Mouse (Mus musculus) heart, embryonic 11.5 days (tissue): ENCODE measurements around the gene Prpf4. TPM values are rescaled to one million over a fixed set of nuclear protein-coding genes. Genes with fewer than 3 reads are reported as not detected.
A peak's percentile ranks its signal among the peaks of the same experiment; 100 is the strongest.

ENCODE experiments used
- ATAC-seq: fragments of 200-750 bp; cut with Nextera tagmentation; replicated peaks from 2 replicates; pipeline ENCODE4 v1.8.0; 2017; ENCODE audit warnings: moderate library complexity; ENCODE audit not compliant: insufficient number of reproducible peaks, low FRiP score, low TSS enrichment
- H3K27ac ChIP-seq: fragments of 300-500 bp; sonication (generic); 2 replicates; pipeline ENCODE4 v1.5.1; 2014; ENCODE audit warnings: mild to moderate bottlenecking, low read depth, low read length
- H3K27me3 ChIP-seq: fragments of 300-500 bp; sonication (generic); 2 replicates; pipeline ENCODE4 v1.6.1; 2014; ENCODE audit warnings: mild to moderate bottlenecking, low read length, mixed read lengths; ENCODE audit not compliant: control insufficient read depth, insufficient read depth
- H3K36me3 ChIP-seq: fragments of 300-500 bp; sonication (generic); 2 replicates; pipeline ENCODE4 v1.6.1; 2014; ENCODE audit warnings: mild to moderate bottlenecking, low read length, moderate library complexity, mixed read lengths; ENCODE audit not compliant: control insufficient read depth, insufficient read depth
- H3K4me1 ChIP-seq: fragments of 300-500 bp; sonication (generic); 2 replicates; pipeline ENCODE4 v1.6.1; 2014; ENCODE audit warnings: low read length; ENCODE audit not compliant: control insufficient read depth, insufficient read depth
- H3K4me2 ChIP-seq: fragments of 300-500 bp; sonication (generic); 2 replicates; pipeline ENCODE4 v1.6.1; 2014; ENCODE audit warnings: mild to moderate bottlenecking, moderate library complexity
- H3K4me3 ChIP-seq: fragments of 300-500 bp; sonication (generic); 2 replicates; pipeline ENCODE4 v1.5.1; 2014; ENCODE audit warnings: low read depth, low read length
- H3K9ac ChIP-seq: fragments of 300-500 bp; sonication (generic); 2 replicates; pipeline ENCODE4 v1.6.1; 2014; ENCODE audit warnings: mild to moderate bottlenecking, low read depth, low read length, moderate library complexity
- H3K9me3 ChIP-seq: fragments of 300-500 bp; sonication (generic); replicated peaks from 2 replicates; pipeline ENCODE4 v1.6.1; 2016; ENCODE audit warnings: low read length; ENCODE audit not compliant: control insufficient read depth
- WGBS: fragments of 180-500 bp; shearing (Covaris S2); extraction: QIAGEN DNeasy Blood & Tissue Kit; methylation state at CpG from one replicate; pipeline ENCODE4 v1.1.7; 2014; ENCODE audit not compliant: insufficient replicate concordance; 5-methylcytosine and 5-hydroxymethylcytosine counted together
- polyA plus RNA-seq: library from polyadenylated mRNA; unstranded; fragments of >200 nt; fragmentation: Nextera tagmentation; extraction: Ambion mirVana; gene quantifications from 2 replicates; pipeline ENCODE4 v1.2.1, GENCODE M21; 2014

The Prpf4 gene
- polyA plus RNA-seq, 1 experiment from 2014 or later = 17.0 TPM

GRCm38 (mm10) chr4:62366291-62366690, 42.3 kb upstream of the Prpf4 start:
- peaks cover 13% of the 10 kb centered on the region for H3K4me1 ChIP-seq
- no peaks in the 10 kb centered on the region for H3K9me3 ChIP-seq
- 80% methylated on average over 4 of the region's 4 CpGs for WGBS
- H3K4me2 ChIP-seq = no peak overlapping the region
- no peak overlapping the region for H3K4me3 ChIP-seq
- no peak overlapping the region for H3K9ac ChIP-seq
- no peak overlapping the region for H3K27ac ChIP-seq
- no peak for ATAC-seq
- H3K36me3 ChIP-seq = no peaks in the 10 kb centered on the region; the same call in 1 of the 2 replicates
- H3K27me3 ChIP-seq = no peaks in the 10 kb centered on the region

GRCm38 (mm10) chr4:62367586-62367985, 41.0 kb upstream of the Prpf4 start:
- Histone ChIP-seq H3K4me1 (peaks cover 21% of the 10 kb centered on the region), H3K27me3 (no peaks in the 10 kb centered on the region), H3K9me3 (no peaks in the 10 kb centered on the region), H3K36me3 (no peaks in the 10 kb centered on the region; the same call in 1 of the 2 replicates), H3K27ac (no peak overlapping the region), H3K9ac (no peak overlapping the region), H3K4me2 (no peak overlapping the region), H3K4me3 (no peak overlapping the region)
- WGBS = 90% methylated on average over 6 of the region's 6 CpGs
- ATAC-seq = no peak

- Histone ChIP-seq H3K4me3 (no peak overlapping the region), H3K9ac (no peak overlapping the region), H3K36me3 (no peaks in the 10 kb centered on the region; the same call in 1 of the 2 replicates), H3K27me3 (no peaks in the 10 kb centered on the region), H3K27ac (no peak overlapping the region), H3K9me3 (no peaks in the 10 kb centered on the region), H3K4me1 (peaks cover 25% of the 10 kb centered on the region), H3K4me2 (no peak overlapping the region)
- ATAC-seq = no peak
- WGBS = 33% methylated on average over 3 of the region's 3 CpGs
These were observed 39.5 kb upstream of the Prpf4 start for GRCm38 (mm10) chr4:62369091-62369490.

- peaks cover 34% of the 10 kb centered on the region for H3K4me1 ChIP-seq
- H3K9me3 ChIP-seq = no peaks in the 10 kb centered on the region
- no peak overlapping the region for H3K9ac ChIP-seq
- no peaks in the 10 kb centered on the region for H3K36me3 ChIP-seq
- no peak overlapping the region for H3K4me3 ChIP-seq
- no peak overlapping the region for H3K27ac ChIP-seq
- H3K27me3 ChIP-seq = no peaks in the 10 kb centered on the region
- ATAC-seq = no peak
- WGBS = 50% methylated on average over 1 of the region's 1 CpGs
- no peak overlapping the region for H3K4me2 ChIP-seq
These were observed 36.2 kb upstream of the Prpf4 start for GRCm38 (mm10) chr4:62372410-62372809.

- no peak overlapping the region for H3K9ac ChIP-seq
- 87% methylated on average over 9 of the region's 9 CpGs for WGBS
- H3K27me3 ChIP-seq = no peaks in the 10 kb centered on the region
- H3K36me3 ChIP-seq = no peaks in the 10 kb centered on the region
- ATAC-seq = no peak
- H3K4me2 ChIP-seq = no peak overlapping the region
- H3K4me1 ChIP-seq = peaks cover 34% of the 10 kb centered on the region
- no peak overlapping the region for H3K4me3 ChIP-seq
- H3K27ac ChIP-seq = no peak overlapping the region
- no peaks in the 10 kb centered on the region for H3K9me3 ChIP-seq
These were observed 35.6 kb upstream of the Prpf4 start for GRCm38 (mm10) chr4:62372818-62373520.

- 62% methylated on average over 7 of the region's 7 CpGs for WGBS
- Histone ChIP-seq H3K4me3 (no peak overlapping the region), H3K9ac (no peak overlapping the region), H3K36me3 (no peaks in the 10 kb centered on the region), H3K27me3 (no peaks in the 10 kb centered on the region), H3K4me2 (no peak overlapping the region), H3K4me1 (peaks cover 34% of the 10 kb centered on the region), H3K9me3 (no peaks in the 10 kb centered on the region), H3K27ac (no peak overlapping the region)
- no peak for ATAC-seq
These were observed 34.9 kb upstream of the Prpf4 start for GRCm38 (mm10) chr4:62373668-62374067.

- no peaks in the 10 kb centered on the region for H3K9me3 ChIP-seq
- H3K9ac ChIP-seq = 0 out of 2 replicates have a peak overlapping the region, but pooled peaks have one; percentile 5
- 0 out of 2 replicates have a peak overlapping the region, but pooled peaks have one; percentile 12 for H3K4me2 ChIP-seq
- no peaks in the 10 kb centered on the region for H3K36me3 ChIP-seq
- no peak overlapping the region for H3K27ac ChIP-seq
- H3K4me1 ChIP-seq = peaks cover 28% of the 10 kb centered on the region
- H3K4me3 ChIP-seq = no peak overlapping the region
- 45% methylated on average over 4 of the region's 4 CpGs for WGBS
- no peaks in the 10 kb centered on the region for H3K27me3 ChIP-seq
- no peak for ATAC-seq
These were observed 34.3 kb upstream of the Prpf4 start for GRCm38 (mm10) chr4:62374342-62374741.

GRCm38 (mm10) chr4:62376123-62376522, 32.5 kb upstream of the Prpf4 start:
- no peak for ATAC-seq

More at GRCm38 (mm10) chr4:62376123-62376522, 32.5 kb upstream of the Prpf4 start:
- Histone ChIP-seq H3K9me3 (no peaks in the 10 kb centered on the region), H3K9ac (no peak overlapping the region), H3K27me3 (no peaks in the 10 kb centered on the region), H3K27ac (no peak overlapping the region), H3K4me1 (peaks cover 21% of the 10 kb centered on the region), H3K36me3 (no peaks in the 10 kb centered on the region), H3K4me2 (no peak overlapping the region), H3K4me3 (no peak overlapping the region)
- WGBS = 84% methylated on average over 2 of the region's 2 CpGs
